Mouse (Mus musculus) thymus, adult 2 months (tissue): Measurements from ENCODE around the gene Tmtc1.

Experiments used
- CTCF ChIP-seq: fragments of 200-500 bp; IDR thresholded peaks from 2 replicates; pipeline ENCODE4 v1.5.1; 2012; ENCODE audit warnings: mild to moderate bottlenecking, control low read depth, low read length, moderate library complexity, borderline replicate concordance; ENCODE audit not compliant: control insufficient read depth, poor library complexity, insufficient read depth; ENCODE audit errors: extremely low read depth
- POLR2A ChIP-seq: fragments of 200-500 bp; IDR thresholded peaks from 2 replicates; pipeline ENCODE4 v1.6.1; 2012; ENCODE audit warnings: mild to moderate bottlenecking, low read length, control low read depth, moderate library complexity; ENCODE audit not compliant: control insufficient read depth, poor library complexity, insufficient read depth; ENCODE audit errors: extremely low read depth

DNA sequence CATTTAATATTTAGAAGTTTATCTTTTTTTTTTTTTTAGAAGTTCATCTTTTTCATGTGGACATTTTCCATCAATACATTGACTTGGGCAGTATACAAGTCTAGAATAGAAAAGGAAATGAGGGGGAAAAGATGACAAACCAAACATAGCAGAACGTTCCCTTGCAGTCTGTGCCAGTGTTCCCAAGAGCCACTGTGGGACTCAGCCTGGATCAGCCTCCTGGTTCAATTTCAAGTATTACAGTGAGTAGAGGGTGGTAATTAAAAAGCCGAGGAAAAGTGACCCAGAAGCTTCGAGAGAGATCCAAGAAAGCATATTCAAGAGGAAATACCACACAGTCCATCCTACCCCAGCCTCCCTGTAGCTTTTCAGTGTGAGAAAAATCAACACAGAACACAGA is 40.4 kb downstream of the Tmtc1 start:
- no peak for TF ChIP-seq CTCF
- TF ChIP-seq POLR2A = no peak
